Mouse (Mus musculus): ENCODE measurements at regions not wholly inside any gene's neighbourhood (a gene's known extent, or its start where the extent isn't known, plus 50 kb on each side); places are given as distances from the start of the nearest gene placed in this dataset.

GRCm38 (mm10) chr9:61176856-61177255, 195.3 kb upstream of the Tle3 start:
- no peak overlapping the region for H3K27ac ChIP-seq
- no peak for TF ChIP-seq CTCF (IDR thresholded peaks at IDR 0.05)
- DNase-seq (ENCODE audit: extremely low spot score in 1 of 2, low spot score in 2 of 2), result no peak
- intact Hi-C loops (cut with DNase I), result no loop called here
- no peak overlapping the region for H3K4me3 ChIP-seq

- TF ChIP-seq CTCF (IDR thresholded peaks at IDR 0.05), result no peak
- DNase-seq (ENCODE audit: extremely low spot score in 1 of 2, low spot score in 2 of 2), result no peak
- H3K4me3 ChIP-seq, result no peak overlapping the region
- no peak overlapping the region for H3K27ac ChIP-seq
- intact Hi-C loops (cut with DNase I), result no loop called here
Observed at GRCm38 (mm10) chr9:61186541-61187420, 185.4 kb upstream of the Tle3 start.

GRCm38 (mm10) chr9:61187713-61188399, 184.3 kb upstream of the Tle3 start:
- TF ChIP-seq CTCF (IDR thresholded peaks at IDR 0.05), result no peak
- no peak overlapping the region for H3K4me3 ChIP-seq
- DNase-seq (ENCODE audit: extremely low spot score in 1 of 2, low spot score in 2 of 2), result no peak
- intact Hi-C loops (cut with DNase I), result no loop called here
- H3K27ac ChIP-seq, result no peak overlapping the region

GRCm38 (mm10) chr9:61189295-61189694, 182.9 kb upstream of the Tle3 start:
- no peak for TF ChIP-seq CTCF (IDR thresholded peaks at IDR 0.05)
- DNase-seq (ENCODE audit: extremely low spot score in 1 of 2, low spot score in 2 of 2), result no peak
- intact Hi-C loops (cut with DNase I), result no loop called here
- Histone ChIP-seq H3K27ac (no peak overlapping the region), H3K4me3 (no peak overlapping the region)

- no peak overlapping the region for H3K27ac ChIP-seq
- intact Hi-C loops (cut with DNase I), result no loop called here
- H3K4me3 ChIP-seq, result no peak overlapping the region
- TF ChIP-seq CTCF (IDR thresholded peaks at IDR 0.05), result no peak
- no peak for DNase-seq (ENCODE audit: extremely low spot score in 1 of 2, low spot score in 2 of 2)
Observed at GRCm38 (mm10) chr9:61199077-61199753, 173.0 kb upstream of the Tle3 start.

- intact Hi-C loops (cut with DNase I), result no loop called here
- no peak overlapping the region for H3K4me3 ChIP-seq
- TF ChIP-seq CTCF (IDR thresholded peaks at IDR 0.05), result no peak
Observed at GRCm38 (mm10) chr9:61199891-61200290, 172.3 kb upstream of the Tle3 start.

GRCm38 (mm10) chr9:61200295-61200955, 171.7 kb upstream of the Tle3 start:
- TF ChIP-seq CTCF (IDR thresholded peaks at IDR 0.05), result no peak
- no peak for DNase-seq (ENCODE audit: extremely low spot score in 1 of 2, low spot score in 2 of 2)
- Histone ChIP-seq H3K4me3 (no peak overlapping the region), H3K27ac (no peak overlapping the region)
- intact Hi-C loops (cut with DNase I), result no loop called here

More at GRCm38 (mm10) chr9:61199891-61200290, 172.3 kb upstream of the Tle3 start:
- no peak for DNase-seq (ENCODE audit: extremely low spot score in 1 of 2, low spot score in 2 of 2)
- no peak overlapping the region for H3K27ac ChIP-seq

- intact Hi-C loops (cut with DNase I), result no loop called here
- Histone ChIP-seq H3K4me3 (no peak overlapping the region), H3K27ac (no peak overlapping the region)
- DNase-seq (ENCODE audit: extremely low spot score in 1 of 2, low spot score in 2 of 2), result no peak
- TF ChIP-seq CTCF (IDR thresholded peaks at IDR 0.05), result no peak
Observed at GRCm38 (mm10) chr9:61205049-61205448, 167.1 kb upstream of the Tle3 start.

GRCm38 (mm10) chr9:61206725-61207365, 165.3 kb upstream of the Tle3 start:
- Histone ChIP-seq H3K27ac (no peak overlapping the region), H3K4me3 (no peak overlapping the region)
- intact Hi-C loops (cut with DNase I), result no loop called here
- no peak for TF ChIP-seq CTCF (IDR thresholded peaks at IDR 0.05)
- no peak for DNase-seq (ENCODE audit: extremely low spot score in 1 of 2, low spot score in 2 of 2)

- DNase-seq (ENCODE audit: extremely low spot score in 1 of 2, low spot score in 2 of 2), result no peak
- Histone ChIP-seq H3K27ac (no peak overlapping the region), H3K4me3 (no peak overlapping the region)
- intact Hi-C loops (cut with DNase I), result no loop called here
- TF ChIP-seq CTCF (IDR thresholded peaks at IDR 0.05), result no peak
Observed at GRCm38 (mm10) chr9:61207423-61208150, 164.6 kb upstream of the Tle3 start.

Data from left cerebral cortex, adult 2 months (tissue).